Mouse (Mus musculus): ENCODE measurements at regions not wholly inside any gene's neighbourhood (a gene's known extent, or its start where the extent isn't known, plus 50 kb on each side); places are given as distances from the start of the nearest gene placed in this dataset.

GRCm38 (mm10) chr7:58488250-58488649, 167.7 kb upstream of the Atp10a start:
- TF ChIP-seq POLR2A (IDR thresholded peaks at IDR 0.05; ENCODE audit: borderline replicate concordance, insufficient read depth, low read length) (no peak), CTCF (IDR thresholded peaks at IDR 0.05; ENCODE audit: borderline replicate concordance, insufficient read depth, low read depth, low read length) (no peak)
